Comparison of ENCODE assay signal across 8 mouse cellular contexts in genomic region chr5:113815638-113816152, GRCm38 (mm10). TPM values are rescaled to one million over a fixed set of nuclear protein-coding genes. Genes with fewer than 3 reads are reported as not detected.
A peak's percentile ranks its signal among the peaks of the same experiment; 100 is the strongest.
DNase-seq lines count a peak whose midpoint lies in the region; TF ChIP-seq lines count a peak whose summit lies in the region.
"Had no signal": no experiment of that assay in that cellular context is flagged by ENCODE, and none has a peak within 500 bp of the region (broad histone marks: within the 10 kb centered on the region; RNA-seq: fewer than 3 reads in every experiment).

No protein-coding gene starts in this region.

- 13% methylated on average over 15 of the region's 15 CpGs for WGBS in embryonic facial prominence, embryonic 10.5 days

- DNase-seq in ES-E14 (ENCODE audit: low read depth, low spot score) = peak; percentile 72
- peak; percentile 93 for DNase-seq in adrenal gland, postnatal 14 days
- peak; percentile 92 for DNase-seq in embryonic facial prominence, embryonic 10.5 days (ENCODE audit: low spot score)
- DNase-seq in heart, postnatal 14 days = peak; percentile 83 to 86
- DNase-seq in layer of hippocampus, postnatal 10 days (ENCODE audit: low spot score in 2 of 2) = peak; percentile 76 to 77
- peak; percentile 49 for DNase-seq in lung, postnatal 25 days (ENCODE audit: low spot score)
- DNase-seq in right cerebral cortex, postnatal 14 days = peak; percentile 77

- H3K36me3 ChIP-seq in ES-E14 (ENCODE audit: control insufficient read depth, insufficient read depth, low read length, poor library complexity, severe bottlenecking) = no peaks in the 10 kb centered on the region
- no peaks in the 10 kb centered on the region for H3K36me3 ChIP-seq in embryonic facial prominence, embryonic 10.5 days (replicated peaks)
- H3K36me3 ChIP-seq: midbrain, embryonic 12.5 days had no signal

- H3K4me3 ChIP-seq in ES-E14 (ENCODE audit: insufficient read depth in 1 of 2, low read depth in 1 of 2, low read length in 2 of 2, poor library complexity in 1 of 2, severe bottlenecking in 1 of 2) = no peak overlapping the region
- peak overlapping the region; percentile 23; the same call in 1 of the 2 replicates for H3K4me3 ChIP-seq in embryonic facial prominence, embryonic 10.5 days
- H3K4me3 ChIP-seq: midbrain, embryonic 12.5 days had no signal

- no peak overlapping the region for H3K27ac ChIP-seq in ES-E14 (ENCODE audit: insufficient read depth, low read depth, low read length, poor library complexity, severe bottlenecking)
- H3K27ac ChIP-seq in embryonic facial prominence, embryonic 10.5 days (replicated peaks) = no peak overlapping the region
- H3K27ac ChIP-seq: midbrain, embryonic 12.5 days had no signal

- no peaks in the 10 kb centered on the region for H3K9me3 ChIP-seq in ES-E14 (ENCODE audit: control insufficient read depth, insufficient read depth, low read depth, low read length)
- H3K9me3 ChIP-seq in embryonic facial prominence, embryonic 10.5 days = 0 out of 2 replicates have a peak, but pooled peaks cover 2% of the 10 kb centered on the region

- H3K27me3 ChIP-seq in embryonic facial prominence, embryonic 10.5 days (replicated peaks; ENCODE audit: low read depth, poor library complexity, severe bottlenecking) = peaks cover 17% of the 10 kb centered on the region; the same call in 1 of the 2 replicates

- in situ Hi-C loops in ES-E14 (cut with MboI; ENCODE audit: low sequenced_read_pairs in 2 of 2, unreplicated experiment in 2 of 2) = loop anchor here in 1 of 2 experiments (10.0 kb wide), 1 partner anchor 451 kb away; no protein-coding TSS in a partner anchor

- intact Hi-C loops in heart, postnatal 14 days (cut with DNase I) = loop anchor here (1.0 to 10.0 kb wide), 3 partner anchors 41 to 449 kb away; no protein-coding TSS in a partner anchor

- H3K9ac ChIP-seq in ES-E14 (ENCODE audit: insufficient read depth, low read depth, low read length, poor library complexity, severe bottlenecking) = no peak overlapping the region
- H3K9ac ChIP-seq: midbrain, embryonic 12.5 days had no signal

- peaks cover 0 to 20% of the 10 kb centered on the region in 2 experiments; a peak in 2 of 4 replicates for H3K4me1 ChIP-seq in ES-E14 (ENCODE audit: control insufficient read depth in 2 of 2, insufficient read depth in 2 of 2, low read length in 2 of 2, poor library complexity in 1 of 2)
- peaks cover 25% of the 10 kb centered on the region for H3K4me1 ChIP-seq in embryonic facial prominence, embryonic 10.5 days
- H3K4me1 ChIP-seq: midbrain, embryonic 12.5 days had no signal

TF ChIP-seq in ES-E14, 5 proteins besides CTCF, POLR2A, EP300 and RAD21:
- TF ChIP-seq ZNF384 (IDR thresholded peaks at IDR 0.05; ENCODE audit: low read depth, low read length) (no peak), HCFC1 (IDR thresholded peaks at IDR 0.05; ENCODE audit: borderline replicate concordance, insufficient read depth, low read length) (peak; percentile 40; the same call in 1 of the 2 replicates), CHD2 (IDR thresholded peaks at IDR 0.05; ENCODE audit: low read depth, low read length) (no peak), ZC3H11A (IDR thresholded peaks at IDR 0.05; ENCODE audit: borderline replicate concordance, low read depth, low read length) (peak; percentile 72), MAFK (IDR thresholded peaks at IDR 0.05; ENCODE audit: insufficient read depth, low read depth, low read length) (0 out of 2 replicates have a peak, but pooled peaks have one; percentile 4)

RNA-seq across cellular contexts. Expression of gene Tmem119, which starts 15.4 kb away (rescaled TPM):
- total RNA-seq in ES-E14 (2012; rRNA removed) = 3.3 and 7.1 TPM in 2 replicates
- total RNA-seq in adrenal gland, postnatal 14 days (2021) = 9.6 and 10.9 TPM in 2 replicates
- 72.7 and 83.3 TPM in 2 replicates for polyA plus RNA-seq in embryonic facial prominence, embryonic 10.5 days (2016; fragmentation: Nextera tagmentation; extraction: Ambion mirVana)
- total RNA-seq in heart, postnatal 14 days (2021) = 10 to 100 TPM; 10.5 to 12.5 TPM
- 10 to 100 TPM; 11.7 to 13.1 TPM for total RNA-seq in layer of hippocampus, postnatal 10 days (2021)

RNA-seq across cellular contexts. Expression of gene Selplg, which starts 16.7 kb away (rescaled TPM):
- 0.31 and 1.3 TPM in 2 replicates for total RNA-seq in ES-E14 (2012; rRNA removed)
- total RNA-seq in adrenal gland, postnatal 14 days (2021) = 4.1 and 16.3 TPM in 2 replicates
- polyA plus RNA-seq in embryonic facial prominence, embryonic 10.5 days (2016; fragmentation: Nextera tagmentation; extraction: Ambion mirVana) = 0.58 and 0.83 TPM in 2 replicates
- 1 to 10 TPM; 2.3 to 6.4 TPM for total RNA-seq in heart, postnatal 14 days (2021)
- 10 to 100 TPM; 12.1 to 12.9 TPM for total RNA-seq in layer of hippocampus, postnatal 10 days (2021)

RNA-seq across cellular contexts. Expression of gene Iscu, which starts 43.1 kb away (rescaled TPM):
- 78.4 and 80.1 TPM in 2 replicates for total RNA-seq in ES-E14 (2012; rRNA removed)
- 429 and 451 TPM in 2 replicates for total RNA-seq in adrenal gland, postnatal 14 days (2021)
- polyA plus RNA-seq in embryonic facial prominence, embryonic 10.5 days (2016; fragmentation: Nextera tagmentation; extraction: Ambion mirVana) = 99.7 and 103 TPM in 2 replicates
- 100 to 1,000 TPM; 140 to 145 TPM for total RNA-seq in heart, postnatal 14 days (2021)
- 10 to 100 TPM; 71.0 to 77.5 TPM for total RNA-seq in layer of hippocampus, postnatal 10 days (2021)

RNA-seq across cellular contexts. Expression of gene Sart3, which starts 43.4 kb away (rescaled TPM):
- total RNA-seq in ES-E14 (2012; rRNA removed) = 78.0 and 100 TPM in 2 replicates
- 33.8 and 38.4 TPM in 2 replicates for total RNA-seq in adrenal gland, postnatal 14 days (2021)
- polyA plus RNA-seq in embryonic facial prominence, embryonic 10.5 days (2016; fragmentation: Nextera tagmentation; extraction: Ambion mirVana) = 79.0 and 80.9 TPM in 2 replicates
- total RNA-seq in heart, postnatal 14 days (2021) = 10 to 100 TPM; 15.6 to 16.9 TPM
- total RNA-seq in layer of hippocampus, postnatal 10 days (2021) = 10 to 100 TPM; 36.7 to 48.2 TPM
